Mouse (Mus musculus): Measurements from ENCODE around the gene Cbfa2t3. TPM values are rescaled to one million over a fixed set of nuclear protein-coding genes. Genes with fewer than 3 reads are reported as not detected.
A peak's percentile ranks its signal among the peaks of the same experiment; 100 is the strongest.

Cbfa2t3 gene
- total RNA-seq, 2 experiments from 2014 or later, result 23.4 to 25.7 TPM

- DNase-seq (ENCODE audit: low spot score in 2 of 2), result peak; percentile 36 to 47
Measured at GRCm38 (mm10) chr8:122666827-122667226, 32.1 kb downstream of the Cbfa2t3 start.

- no peak for DNase-seq (ENCODE audit: low spot score in 2 of 2)
Measured at GRCm38 (mm10) chr8:122666338-122666764, 32.6 kb downstream of the Cbfa2t3 start.

- peak; percentile 66 to 73 for DNase-seq (ENCODE audit: low spot score in 2 of 2)
Measured at GRCm38 (mm10) chr8:122665667-122666316, 33.1 kb downstream of the Cbfa2t3 start.

- DNase-seq (ENCODE audit: low spot score in 2 of 2), result peak; percentile 40 to 50
Measured at GRCm38 (mm10) chr8:122665221-122665620, 33.7 kb downstream of the Cbfa2t3 start.

GRCm38 (mm10) chr8:122663670-122664069 lies 35.2 kb downstream of the Cbfa2t3 start:
- no peak for DNase-seq (ENCODE audit: low spot score in 2 of 2)

GRCm38 (mm10) chr8:122663106-122663505 lies 35.8 kb downstream of the Cbfa2t3 start:
- DNase-seq (ENCODE audit: low spot score in 2 of 2), result no peak

- DNase-seq (ENCODE audit: low spot score in 2 of 2), result no peak
Measured at GRCm38 (mm10) chr8:122661894-122662293, 37.0 kb downstream of the Cbfa2t3 start.

- DNase-seq (ENCODE audit: low spot score in 2 of 2), result peak; percentile 82 to 83
Measured at GRCm38 (mm10) chr8:122661138-122661537, 37.8 kb downstream of the Cbfa2t3 start.

- DNase-seq (ENCODE audit: low spot score in 2 of 2), result peak in 1 of 2 experiments; percentile 44
Measured at GRCm38 (mm10) chr8:122660022-122660421, 38.9 kb downstream of the Cbfa2t3 start.

GRCm38 (mm10) chr8:122658807-122659160 lies 40.1 kb downstream of the Cbfa2t3 start:
- DNase-seq (ENCODE audit: low spot score in 2 of 2), result no peak

GRCm38 (mm10) chr8:122658149-122658806 lies 40.6 kb downstream of the Cbfa2t3 start:
- DNase-seq (ENCODE audit: low spot score in 2 of 2), result no peak

GRCm38 (mm10) chr8:122656056-122656999 lies 42.6 kb downstream of the Cbfa2t3 start:
- DNase-seq (ENCODE audit: low spot score in 2 of 2), result no peak

GRCm38 (mm10) chr8:122654768-122655167 lies 44.1 kb downstream of the Cbfa2t3 start:
- DNase-seq (ENCODE audit: low spot score in 2 of 2), result no peak

GRCm38 (mm10) chr8:122652643-122653042 lies 46.3 kb downstream of the Cbfa2t3 start:
- DNase-seq (ENCODE audit: low spot score in 2 of 2), result no peak

GRCm38 (mm10) chr8:122651326-122651921 lies 47.5 kb downstream of the Cbfa2t3 start:
- no peak for DNase-seq (ENCODE audit: low spot score in 2 of 2)

GRCm38 (mm10) chr8:122648192-122648970 lies 50.5 kb downstream of the Cbfa2t3 start:
- DNase-seq (ENCODE audit: low spot score in 2 of 2), result no peak

GRCm38 (mm10) chr8:122646337-122646736 lies 52.6 kb downstream of the Cbfa2t3 start:
- DNase-seq (ENCODE audit: low spot score in 2 of 2), result no peak

GRCm38 (mm10) chr8:122644175-122644954 lies 54.5 kb downstream of the Cbfa2t3 start:
- no peak for DNase-seq (ENCODE audit: low spot score in 2 of 2)

- DNase-seq (ENCODE audit: low spot score in 2 of 2), result peak in 1 of 2 experiments; percentile 46
Measured at GRCm38 (mm10) chr8:122642071-122642470, 56.8 kb downstream of the Cbfa2t3 start.

- DNase-seq (ENCODE audit: low spot score in 2 of 2), result peak; percentile 64 to 70
Measured at GRCm38 (mm10) chr8:122641406-122641805, 57.5 kb downstream of the Cbfa2t3 start.
